Comparison of ENCODE assay signal across 8 mouse cellular contexts in genomic region chr11:70656456-70656927, GRCm38 (mm10). TPM values are rescaled to one million over a fixed set of nuclear protein-coding genes. Genes with fewer than 3 reads are reported as not detected.
A peak's percentile ranks its signal among the peaks of the same experiment; 100 is the strongest.
DNase-seq lines count a peak whose midpoint lies in the region; ATAC-seq and TF ChIP-seq lines count a peak whose summit lies in the region.

No protein-coding gene starts in this region.

- peak; percentile 60 for DNase-seq in adrenal gland, adult 2 months
- no peak for DNase-seq in adrenal gland, adult 8-10 months
- peak; percentile 83 for DNase-seq in heart, postnatal 0 days (ENCODE audit: low spot score)

- peak overlapping the region; percentile 99 for H3K4me3 ChIP-seq in E14TG2a.4 (replicated peaks; ENCODE audit: low read length)
- H3K4me3 ChIP-seq in embryonic facial prominence, embryonic 15.5 days (replicated peaks): peak overlapping the region; percentile 100
- H3K4me3 ChIP-seq in heart, postnatal 0 days (ENCODE audit: low read depth, low read length): peak overlapping the region; percentile 96
- H3K4me3 ChIP-seq in limb, embryonic 13.5 days: peak overlapping the region; percentile 100
- H3K4me3 ChIP-seq in neural tube, embryonic 13.5 days: peak overlapping the region; percentile 100

- H3K4me1 ChIP-seq in E14TG2a.4 (replicated peaks; ENCODE audit: low read depth, low read length): peaks cover 68% of the 10 kb centered on the region
- H3K4me1 ChIP-seq in embryonic facial prominence, embryonic 15.5 days: peaks cover 48% of the 10 kb centered on the region
- H3K4me1 ChIP-seq in heart, postnatal 0 days (ENCODE audit: control insufficient read depth, insufficient read depth): peaks cover 47% of the 10 kb centered on the region
- peaks cover 49% of the 10 kb centered on the region for H3K4me1 ChIP-seq in limb, embryonic 13.5 days
- peaks cover 44% of the 10 kb centered on the region for H3K4me1 ChIP-seq in neural tube, embryonic 13.5 days (replicated peaks)

- H3K9me3 ChIP-seq in E14TG2a.4 (ENCODE audit: low read length): peaks cover 23% of the 10 kb centered on the region
- no peaks in the 10 kb centered on the region for H3K9me3 ChIP-seq in embryonic facial prominence, embryonic 15.5 days (replicated peaks)
- H3K9me3 ChIP-seq in heart, postnatal 0 days (replicated peaks; ENCODE audit: control insufficient read depth, low read length): no peaks in the 10 kb centered on the region
- H3K9me3 ChIP-seq in limb, embryonic 13.5 days: no peaks in the 10 kb centered on the region
- no peaks in the 10 kb centered on the region for H3K9me3 ChIP-seq in neural tube, embryonic 13.5 days

- no peak for TF ChIP-seq CTCF in E14TG2a.4 (conservative IDR thresholded peaks at IDR 0.05; ENCODE audit: low read length)
- TF ChIP-seq CTCF in heart, postnatal 0 days (IDR thresholded peaks at IDR 0.05; ENCODE audit: low read depth): peak; percentile 1; the same call in 1 of the 2 replicates

- H3K4me2 ChIP-seq in embryonic facial prominence, embryonic 15.5 days (replicated peaks): peak overlapping the region; percentile 91
- peak overlapping the region; percentile 75 for H3K4me2 ChIP-seq in heart, postnatal 0 days (ENCODE audit: low read depth, low read length)
- peak overlapping the region; percentile 97 for H3K4me2 ChIP-seq in limb, embryonic 13.5 days (replicated peaks)
- H3K4me2 ChIP-seq in neural tube, embryonic 13.5 days: peak overlapping the region; percentile 92

- peak; percentile 24; the same call in 1 of the 2 replicates for ATAC-seq in embryonic facial prominence, embryonic 15.5 days (ENCODE audit: insufficient number of reproducible peaks, low FRiP score, low TSS enrichment, low read depth)
- peak; percentile 70 for ATAC-seq in heart, postnatal 0 days (ENCODE audit: insufficient read depth, low read depth)
- ATAC-seq in limb, embryonic 13.5 days (ENCODE audit: low FRiP score, low read depth): peak; percentile 48
- ATAC-seq in neural tube, embryonic 13.5 days (ENCODE audit: low read depth): no peak
- ATAC-seq in frontal cortex, adult (ENCODE audit: low TSS enrichment): no peak

- H3K27ac ChIP-seq in embryonic facial prominence, embryonic 15.5 days (replicated peaks): peak overlapping the region; percentile 99
- H3K27ac ChIP-seq in heart, postnatal 0 days (ENCODE audit: low read depth): peak overlapping the region; percentile 100
- H3K27ac ChIP-seq in limb, embryonic 13.5 days: peak overlapping the region; percentile 98
- peak overlapping the region; percentile 98 for H3K27ac ChIP-seq in neural tube, embryonic 13.5 days (replicated peaks)

- H3K36me3 ChIP-seq in E14TG2a.4 (ENCODE audit: insufficient read depth, low read length): peaks cover 32% of the 10 kb centered on the region
- peaks cover 18% of the 10 kb centered on the region; the same call in 1 of the 2 replicates for H3K36me3 ChIP-seq in embryonic facial prominence, embryonic 15.5 days
- H3K36me3 ChIP-seq in heart, postnatal 0 days (replicated peaks; ENCODE audit: control insufficient read depth, insufficient read depth, low read length): peaks cover 35% of the 10 kb centered on the region
- H3K36me3 ChIP-seq in limb, embryonic 13.5 days: peaks cover 28% of the 10 kb centered on the region
- H3K36me3 ChIP-seq in neural tube, embryonic 13.5 days: peaks cover 23% of the 10 kb centered on the region

- 6% methylated on average over 16 of the region's 16 CpGs for WGBS in embryonic facial prominence, embryonic 15.5 days
- whole genome bisulfite sequencing in heart, postnatal 0 days: 8% methylated on average over 16 of the region's 16 CpGs
- WGBS in limb, embryonic 13.5 days: 4% methylated on average over 16 of the region's 16 CpGs
- WGBS in neural tube, embryonic 13.5 days: 4% methylated on average over 16 of the region's 16 CpGs

- H3K27me3 ChIP-seq in E14TG2a.4 (ENCODE audit: insufficient read depth, low read length): peaks cover 5% of the 10 kb centered on the region; the same call in 1 of the 2 replicates
- H3K27me3 ChIP-seq in embryonic facial prominence, embryonic 15.5 days: no peaks in the 10 kb centered on the region
- no peaks in the 10 kb centered on the region for H3K27me3 ChIP-seq in heart, postnatal 0 days (ENCODE audit: control insufficient read depth, insufficient read depth, low read length)
- H3K27me3 ChIP-seq in limb, embryonic 13.5 days: no peaks in the 10 kb centered on the region
- no peaks in the 10 kb centered on the region for H3K27me3 ChIP-seq in neural tube, embryonic 13.5 days

- TF ChIP-seq EP300 in heart, postnatal 0 days (IDR thresholded peaks at IDR 0.05; ENCODE audit: low read depth): 0 out of 2 replicates have a peak, but pooled peaks have one; percentile 57

- peak overlapping the region; percentile 29 for H3K9ac ChIP-seq in embryonic facial prominence, embryonic 15.5 days
- peak overlapping the region; percentile 99; the same call in 1 of the 2 replicates for H3K9ac ChIP-seq in heart, postnatal 0 days (replicated peaks; ENCODE audit: low read depth, low read length)
- peak overlapping the region; percentile 99 for H3K9ac ChIP-seq in limb, embryonic 13.5 days
- H3K9ac ChIP-seq in neural tube, embryonic 13.5 days: peak overlapping the region; percentile 98

RNA-seq across cellular contexts. Expression of gene Eno3, which starts 0.5 kb away (rescaled TPM):
- 10 to 100 TPM; 18.3 to 67.6 TPM for total RNA-seq in adrenal gland, adult 2 months (2021)
- polyA plus RNA-seq in adrenal gland, adult 2 months (2012; rRNA removed): 8.0 and 16.9 TPM in 2 replicates
- total RNA-seq in adrenal gland, adult 8-10 months (2022): 10 to 100 TPM; 39.4 to 66.5 (median 54.7) TPM
- polyA plus RNA-seq in embryonic facial prominence, embryonic 15.5 days (2015; fragmentation: Nextera tagmentation; extraction: Ambion mirVana): 81.9 and 112 TPM in 2 replicates
- total RNA-seq in heart, postnatal 0 days (2014; rRNA removed; ENCODE audit: low replicate concordance): 1,315 and 1,376 TPM in 2 replicates
- polyA plus RNA-seq in heart, postnatal 0 days (2015; fragmentation: Nextera tagmentation; extraction: Ambion mirVana): 1,204 and 1,224 TPM in 2 replicates
- 52.3 and 57.1 TPM in 2 replicates for polyA plus RNA-seq in limb, embryonic 13.5 days (2015; fragmentation: Nextera tagmentation; extraction: Ambion mirVana)
- polyA plus RNA-seq in neural tube, embryonic 13.5 days (2015; fragmentation: Nextera tagmentation; extraction: Ambion mirVana): 9.4 and 14.9 TPM in 2 replicates

RNA-seq across cellular contexts. Expression of gene Pfn1, which starts 2.0 kb away (rescaled TPM):
- 100 to 1,000 TPM; 833 to 893 TPM for total RNA-seq in adrenal gland, adult 2 months (2021)
- polyA plus RNA-seq in adrenal gland, adult 2 months (2012; rRNA removed): 2,948 and 4,143 TPM in 2 replicates
- 1,000 to 10,000 TPM in 1 of 4 experiments, 100 to 1,000 TPM in 3; 582 to 1,056 (median 737) TPM for total RNA-seq in adrenal gland, adult 8-10 months (2022)
- polyA plus RNA-seq in embryonic facial prominence, embryonic 15.5 days (2015; fragmentation: Nextera tagmentation; extraction: Ambion mirVana): 1,669 and 1,769 TPM in 2 replicates
- total RNA-seq in heart, postnatal 0 days (2014; rRNA removed; ENCODE audit: low replicate concordance): 924 and 959 TPM in 2 replicates
- 903 and 932 TPM in 2 replicates for polyA plus RNA-seq in heart, postnatal 0 days (2015; fragmentation: Nextera tagmentation; extraction: Ambion mirVana)
- 1,638 and 1,674 TPM in 2 replicates for polyA plus RNA-seq in limb, embryonic 13.5 days (2015; fragmentation: Nextera tagmentation; extraction: Ambion mirVana)
- 970 and 979 TPM in 2 replicates for polyA plus RNA-seq in neural tube, embryonic 13.5 days (2015; fragmentation: Nextera tagmentation; extraction: Ambion mirVana)

RNA-seq across cellular contexts. Expression of gene Slc25a11, which starts 9.2 kb away (rescaled TPM):
- total RNA-seq in adrenal gland, adult 2 months (2021): 100 to 1,000 TPM; 124 to 140 TPM
- polyA plus RNA-seq in adrenal gland, adult 2 months (2012; rRNA removed): 118 and 139 TPM in 2 replicates
- 100 to 1,000 TPM; 121 to 137 (median 127) TPM for total RNA-seq in adrenal gland, adult 8-10 months (2022)
- polyA plus RNA-seq in embryonic facial prominence, embryonic 15.5 days (2015; fragmentation: Nextera tagmentation; extraction: Ambion mirVana): 171 and 176 TPM in 2 replicates
- 530 and 532 TPM in 2 replicates for total RNA-seq in heart, postnatal 0 days (2014; rRNA removed; ENCODE audit: low replicate concordance)
- 446 and 451 TPM in 2 replicates for polyA plus RNA-seq in heart, postnatal 0 days (2015; fragmentation: Nextera tagmentation; extraction: Ambion mirVana)
- 165 and 173 TPM in 2 replicates for polyA plus RNA-seq in limb, embryonic 13.5 days (2015; fragmentation: Nextera tagmentation; extraction: Ambion mirVana)
- polyA plus RNA-seq in neural tube, embryonic 13.5 days (2015; fragmentation: Nextera tagmentation; extraction: Ambion mirVana): 150 and 153 TPM in 2 replicates

RNA-seq across cellular contexts. Expression of gene Rnf167, which starts 9.5 kb away (rescaled TPM):
- total RNA-seq in adrenal gland, adult 2 months (2021): 100 to 1,000 TPM in 1 of 2 experiments, 10 to 100 TPM in 1; 76.9 to 106 TPM
- polyA plus RNA-seq in adrenal gland, adult 2 months (2012; rRNA removed): 91.4 and 101 TPM in 2 replicates
- total RNA-seq in adrenal gland, adult 8-10 months (2022): 100 to 1,000 TPM in 2 of 4 experiments, 10 to 100 TPM in 2; 82.3 to 136 (median 110) TPM
- polyA plus RNA-seq in embryonic facial prominence, embryonic 15.5 days (2015; fragmentation: Nextera tagmentation; extraction: Ambion mirVana): 129 and 147 TPM in 2 replicates
- 48.3 and 66.3 TPM in 2 replicates for total RNA-seq in heart, postnatal 0 days (2014; rRNA removed; ENCODE audit: low replicate concordance)
- 61.8 and 62.5 TPM in 2 replicates for polyA plus RNA-seq in heart, postnatal 0 days (2015; fragmentation: Nextera tagmentation; extraction: Ambion mirVana)
- 120 and 129 TPM in 2 replicates for polyA plus RNA-seq in limb, embryonic 13.5 days (2015; fragmentation: Nextera tagmentation; extraction: Ambion mirVana)
- 101 and 106 TPM in 2 replicates for polyA plus RNA-seq in neural tube, embryonic 13.5 days (2015; fragmentation: Nextera tagmentation; extraction: Ambion mirVana)

RNA-seq across cellular contexts. Expression of gene Spag7, which starts 12.7 kb away (rescaled TPM):
- 10 to 100 TPM; 83.5 to 85.9 TPM for total RNA-seq in adrenal gland, adult 2 months (2021)
- 12.3 and 16.0 TPM in 2 replicates for polyA plus RNA-seq in adrenal gland, adult 2 months (2012; rRNA removed)
- 100 to 1,000 TPM in 1 of 4 experiments, 10 to 100 TPM in 3; 79.2 to 112 (median 89.0) TPM for total RNA-seq in adrenal gland, adult 8-10 months (2022)
- polyA plus RNA-seq in embryonic facial prominence, embryonic 15.5 days (2015; fragmentation: Nextera tagmentation; extraction: Ambion mirVana): 155 and 164 TPM in 2 replicates
- total RNA-seq in heart, postnatal 0 days (2014; rRNA removed; ENCODE audit: low replicate concordance): 42.0 and 53.9 TPM in 2 replicates
- polyA plus RNA-seq in heart, postnatal 0 days (2015; fragmentation: Nextera tagmentation; extraction: Ambion mirVana): 154 and 175 TPM in 2 replicates
- 159 and 165 TPM in 2 replicates for polyA plus RNA-seq in limb, embryonic 13.5 days (2015; fragmentation: Nextera tagmentation; extraction: Ambion mirVana)
- polyA plus RNA-seq in neural tube, embryonic 13.5 days (2015; fragmentation: Nextera tagmentation; extraction: Ambion mirVana): 169 and 172 TPM in 2 replicates

Comparison
In these comparisons a context has a peak if more than half of its experiments do, and no peak if none do; other contexts are left out.
1. ATAC-seq: peak in embryonic facial prominence, embryonic 15.5 days (single experiment), heart, postnatal 0 days (single experiment) and limb, embryonic 13.5 days (single experiment); none in neural tube, embryonic 13.5 days (single experiment) and frontal cortex, adult (single experiment).
2. H3K9ac ChIP-seq: peak in every context shown above with its lines; median percentile 99 in heart, postnatal 0 days; 99 in limb, embryonic 13.5 days; 98 in neural tube, embryonic 13.5 days; 29 in embryonic facial prominence, embryonic 15.5 days.
3. RNA of gene Eno3, which starts 0.5 kb away (polyA plus RNA-seq): 1,204 to 1,224 TPM in heart, postnatal 0 days; 81.9 to 112 TPM in embryonic facial prominence, embryonic 15.5 days, 52.3 to 57.1 TPM in limb, embryonic 13.5 days, 8.0 to 16.9 TPM in adrenal gland, adult 2 months and 9.4 to 14.9 TPM in neural tube, embryonic 13.5 days; every median in the first group is over 10 times any median in the second.
4. Peak in every context shown above with its lines, with median percentiles within 50 percentile points of each other: H3K4me3 ChIP-seq, H3K27ac ChIP-seq and H3K4me2 ChIP-seq.